Mouse (Mus musculus) lung, postnatal 0 days (tissue): ENCODE measurements around the gene Neurl4. TPM values are rescaled to one million over a fixed set of nuclear protein-coding genes. Genes with fewer than 3 reads are reported as not detected.
"Not testable (repeated sequence)": the region's sequence is repeated elsewhere in the genome, so short reads cannot be mapped to it uniquely, and the experiment has no call there.

ENCODE experiments used
- ATAC-seq: fragments of 200-750 bp; cut with Nextera tagmentation; 2 replicates; pipeline ENCODE4 v1.8.0; 2017; ENCODE audit warnings: moderate library complexity
- DNase-seq: peaks from one replicate; pipeline ENCODE4 v3.0.0-alpha.2; 2016; ENCODE audit warnings: low spot score
- H3K27ac ChIP-seq: fragments of 300-500 bp; sonication (generic); 2 replicates; pipeline ENCODE4 v1.5.1; 2014; ENCODE audit warnings: antibody characterized with exemption, mild to moderate bottlenecking, low read length, mixed read lengths
- H3K27me3 ChIP-seq: fragments of 300-500 bp; sonication (generic); replicated peaks from 2 replicates; pipeline ENCODE4 v1.6.1; 2014; ENCODE audit warnings: low read length, mixed read lengths; ENCODE audit not compliant: insufficient read depth
- H3K36me3 ChIP-seq: fragments of 300-500 bp; sonication (generic); 2 replicates; pipeline ENCODE4 v1.6.1; 2014; ENCODE audit warnings: low read length, mixed read lengths; ENCODE audit not compliant: insufficient read depth
- H3K4me1 ChIP-seq: fragments of 300-500 bp; sonication (generic); 2 replicates; pipeline ENCODE4 v1.6.1; 2014; ENCODE audit warnings: antibody characterized with exemption, low read depth, low read length, mixed read lengths; ENCODE audit not compliant: insufficient read depth
- H3K4me2 ChIP-seq: fragments of 300-500 bp; sonication (generic); replicated peaks from 2 replicates; pipeline ENCODE4 v1.6.1; 2014; ENCODE audit warnings: low read depth, mild to moderate bottlenecking, low read length, moderate library complexity, mixed read lengths
- H3K4me3 ChIP-seq: fragments of 300-500 bp; sonication (generic); 2 replicates; pipeline ENCODE4 v1.5.1; 2014; ENCODE audit warnings: low read depth, low read length
- H3K9ac ChIP-seq: fragments of 300-500 bp; sonication (generic); replicated peaks from 2 replicates; pipeline ENCODE4 v1.6.1; 2014; ENCODE audit warnings: low read depth, mild to moderate bottlenecking
- H3K9me3 ChIP-seq: fragments of 300-500 bp; sonication (generic); 2 replicates; pipeline ENCODE4 v1.6.1; 2016; ENCODE audit warnings: low read length, mixed read lengths
- CTCF ChIP-seq: IDR thresholded peaks from 2 replicates; pipeline ENCODE4 v1.5.1; 2016; ENCODE audit warnings: antibody characterized with exemption, mild to moderate bottlenecking
- EP300 ChIP-seq: IDR thresholded peaks from 2 replicates; pipeline ENCODE4 v1.6.1; 2016; ENCODE audit warnings: antibody characterized with exemption, mild to moderate bottlenecking, control low read depth
- WGBS: fragments of 180-500 bp; shearing (Covaris S2); extraction: QIAGEN DNeasy Blood & Tissue Kit; methylation state at CpG from one replicate; pipeline ENCODE4 v1.1.7; 2014; 5-methylcytosine and 5-hydroxymethylcytosine counted together
- polyA plus RNA-seq: library from polyadenylated mRNA; unstranded; fragments of >200 nt; fragmentation: Nextera tagmentation; extraction: Ambion mirVana; gene quantifications from 2 replicates; pipeline ENCODE4 v1.2.1, GENCODE M21; 2015

Neurl4 gene
- polyA plus RNA-seq = 3.8 and 3.9 TPM in 2 replicates

- DNase-seq (peak; percentile 99), ATAC-seq (peak; percentile 93)
- Histone ChIP-seq H3K27me3 (no peaks in the 10 kb centered on the region), H3K4me3 (peak within 1 kb of the TSS; percentile 82), H3K4me2 (peak within 1 kb of the TSS; percentile 73), H3K9ac (peak within 1 kb of the TSS; percentile 65), H3K27ac (peak within 1 kb of the TSS; percentile 93), H3K9me3 (no peaks in the 10 kb centered on the region), H3K36me3 (peaks cover 8% of the 10 kb centered on the region; the same call in 1 of the 2 replicates), H3K4me1 (no peaks in the 10 kb centered on the region)
- under 1% methylated on average over 37 of the region's 38 CpGs for WGBS
- no peak for TF ChIP-seq CTCF
- TF ChIP-seq EP300 = peak; percentile 42; the same call in 1 of the 2 replicates
Measured at GRCm38 (mm10) chr11:69900471-69901405, at the start of gene Neurl4, which contains the start of gene 2810408A11Rik. Gene Neurl4, plus strand, starts transcription at chr11:69901072. Gene 2810408A11Rik, minus strand, starts transcription at chr11:69900987.

- Histone ChIP-seq H3K9ac (no peak overlapping the region), H3K27me3 (no peaks in the 10 kb centered on the region), H3K4me1 (0 out of 2 replicates have a peak, but pooled peaks cover 3% of the 10 kb centered on the region), H3K27ac (no peak overlapping the region), H3K9me3 (no peaks in the 10 kb centered on the region), H3K36me3 (peaks cover 16% of the 10 kb centered on the region), H3K4me3 (no peak overlapping the region), H3K4me2 (no peak overlapping the region)
- DNase-seq = no peak
- TF ChIP-seq EP300 = no peak
- no peak for TF ChIP-seq CTCF
- ATAC-seq = peak; percentile 29
- 48% methylated on average over 7 of the region's 7 CpGs for WGBS
Measured at GRCm38 (mm10) chr11:69853994-69854393, 46.9 kb upstream of the Neurl4 start.

- no peak overlapping the region for H3K9ac ChIP-seq
- no peak overlapping the region for H3K27ac ChIP-seq
- peaks cover 16% of the 10 kb centered on the region for H3K36me3 ChIP-seq
- no peaks in the 10 kb centered on the region for H3K9me3 ChIP-seq
- H3K4me2 ChIP-seq = no peak overlapping the region
- H3K4me3 ChIP-seq = no peak overlapping the region
- TF ChIP-seq CTCF (no peak), EP300 (no peak)
- H3K27me3 ChIP-seq = no peaks in the 10 kb centered on the region
- no peak for ATAC-seq
- DNase-seq = no peak
- 0 out of 2 replicates have a peak, but pooled peaks cover 3% of the 10 kb centered on the region for H3K4me1 ChIP-seq
- WGBS = 71% methylated on average over 10 of the region's 10 CpGs
Measured at GRCm38 (mm10) chr11:69854680-69855079, 46.2 kb upstream of the Neurl4 start.

- WGBS = 37% methylated on average over 16 of the region's 16 CpGs
- Histone ChIP-seq H3K27ac (no peak overlapping the region), H3K9me3 (no peaks in the 10 kb centered on the region), H3K4me2 (no peak overlapping the region), H3K4me1 (0 out of 2 replicates have a peak, but pooled peaks cover 3% of the 10 kb centered on the region), H3K4me3 (no peak overlapping the region), H3K9ac (no peak overlapping the region), H3K27me3 (no peaks in the 10 kb centered on the region), H3K36me3 (peaks cover 14% of the 10 kb centered on the region)
- peak; percentile 66 for TF ChIP-seq CTCF
- TF ChIP-seq EP300 = no peak
- ATAC-seq (peak; percentile 28), DNase-seq (no peak)
Measured at GRCm38 (mm10) chr11:69855347-69855746, 45.5 kb upstream of the Neurl4 start.

GRCm38 (mm10) chr11:69858113-69858998, 42.5 kb upstream of the Neurl4 start, which contains the start of gene Tnk1:
Gene Tnk1, minus strand, starts transcription at chr11:69858730.
- Histone ChIP-seq H3K9ac (peak within 1 kb of the TSS; percentile 39), H3K27ac (peak within 1 kb of the TSS; percentile 84), H3K36me3 (no peaks in the 10 kb centered on the region), H3K4me3 (peak within 1 kb of the TSS; percentile 25), H3K4me2 (peak within 1 kb of the TSS; percentile 48), H3K9me3 (no peaks in the 10 kb centered on the region), H3K4me1 (no peaks in the 10 kb centered on the region), H3K27me3 (no peaks in the 10 kb centered on the region)
- WGBS = 16% methylated on average over 30 of the region's 30 CpGs
- ATAC-seq = peak; percentile 84
- TF ChIP-seq CTCF = no peak
- no peak; the same call in 1 of the 2 replicates for TF ChIP-seq EP300
- DNase-seq = peak; percentile 88

- not testable (repeated sequence) for H3K27me3 ChIP-seq, H3K9me3 ChIP-seq, ATAC-seq, H3K36me3 ChIP-seq, H3K9ac ChIP-seq, DNase-seq, H3K27ac ChIP-seq, H3K4me1 ChIP-seq, H3K4me2 ChIP-seq, H3K4me3 ChIP-seq
- 59% methylated on average over 3 of the region's 3 CpGs for WGBS
Measured at GRCm38 (mm10) chr11:69863729-69864128, 37.1 kb upstream of the Neurl4 start.
